Mouse (Mus musculus) CD4-positive, CD25-positive, alpha-beta regulatory T cell, adult 9 weeks (primary cell): ENCODE measurements around the gene Loxl3. TPM values are rescaled to one million over a fixed set of nuclear protein-coding genes. Genes with fewer than 3 reads are reported as not detected.

Experiments
- polyA plus RNA-seq: library from polyadenylated mRNA; unstranded; fragments of 100-300 nt; shearing (Covaris generic); gene quantifications from one replicate; pipeline ENCODE4 v1.2.1, GENCODE M21; 2017

The Loxl3 gene
- polyA plus RNA-seq = 0.16 TPM

DNA sequence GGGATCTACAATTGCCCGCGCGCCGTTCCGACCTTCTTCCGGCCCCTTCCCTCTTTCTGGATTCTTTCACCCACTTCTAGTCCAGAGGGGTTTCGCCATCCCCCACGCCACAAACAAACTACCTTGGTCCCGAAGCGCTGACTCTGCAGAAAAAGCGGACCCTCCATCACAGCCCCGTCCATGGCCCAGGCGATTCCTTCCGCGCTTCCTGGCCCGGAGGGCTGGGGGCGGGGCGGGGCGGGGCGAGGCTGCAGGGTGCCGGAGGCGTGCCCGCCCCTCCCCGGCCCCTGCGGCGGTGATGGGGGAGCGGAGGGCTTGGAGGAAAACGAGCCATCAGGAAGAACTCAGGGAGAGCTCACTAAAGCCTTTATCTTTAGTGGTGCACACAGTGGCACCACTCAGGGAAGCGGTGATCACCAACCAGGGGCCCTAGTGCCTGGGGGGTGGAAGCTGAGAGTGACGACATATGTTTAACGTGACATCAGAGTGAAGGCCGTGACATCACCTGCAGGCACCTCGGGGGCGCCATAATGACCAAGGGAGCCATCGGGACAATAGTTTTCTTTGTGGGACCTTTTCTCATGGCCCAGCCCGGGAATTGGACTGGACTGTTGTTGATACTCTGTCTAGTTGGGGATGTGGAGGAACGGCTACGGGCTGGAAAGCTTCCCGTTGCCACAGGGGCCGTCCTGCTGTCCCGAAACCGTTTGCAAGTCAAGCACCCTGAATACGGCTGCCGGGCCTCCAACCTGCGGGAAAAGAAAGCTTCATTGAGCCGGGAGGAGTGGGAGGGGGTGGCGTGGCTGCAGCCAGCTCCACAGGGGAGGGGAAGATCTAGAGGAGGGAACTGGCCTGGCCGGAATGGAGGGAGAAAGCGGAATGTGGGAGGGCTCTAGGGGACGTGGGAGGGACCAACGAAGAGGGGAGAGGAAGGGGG lies at the start of gene Loxl3, which contains the start of gene Dok1:
Loxl3 (plus strand) TSS at position 925 of the 937 bp plus-strand sequence.
Dok1 (minus strand) TSS at position 223 of the 937 bp plus-strand sequence.

DNA sequence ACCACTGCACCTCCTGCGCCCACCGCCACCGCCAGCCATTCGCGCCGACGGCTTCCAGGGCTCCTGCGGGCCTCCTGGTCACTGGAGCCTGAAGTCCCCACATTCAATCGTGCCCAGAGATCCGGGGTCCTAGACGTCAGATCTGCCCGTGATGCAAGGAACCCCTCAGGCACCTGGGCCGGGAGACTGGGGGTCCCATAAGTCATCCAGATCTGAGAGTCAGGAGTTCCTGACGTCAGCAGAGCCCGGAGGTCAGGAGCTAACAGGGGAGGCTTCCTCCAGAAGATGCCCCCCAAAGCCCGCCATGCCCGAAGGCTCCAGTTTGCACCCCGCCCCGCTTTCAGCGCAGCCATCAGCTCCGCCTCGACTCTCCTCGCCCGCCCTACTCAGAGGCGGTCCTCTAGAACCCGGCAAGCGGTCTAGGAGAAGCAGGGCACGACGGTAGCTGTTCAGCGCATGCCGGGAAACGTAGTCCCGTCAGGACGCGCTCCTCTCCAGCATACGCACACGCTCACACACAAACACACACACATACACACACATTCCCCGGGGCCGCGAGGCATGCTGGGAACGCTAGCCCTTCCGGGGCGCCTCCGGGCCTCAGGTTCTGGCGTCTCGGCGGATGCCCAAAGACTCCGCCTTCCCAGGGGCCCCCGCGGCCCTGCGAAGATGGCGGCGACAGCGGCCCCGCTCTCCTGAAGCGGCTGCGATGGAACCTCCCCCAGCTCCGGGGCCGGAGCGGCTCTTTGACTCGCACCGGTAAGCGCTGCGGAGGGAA lies 20.3 kb downstream of the Loxl3 start, which contains the start of gene Aup1:
Aup1 (plus strand) TSS at position 448 of the 778 bp plus-strand sequence.

DNA sequence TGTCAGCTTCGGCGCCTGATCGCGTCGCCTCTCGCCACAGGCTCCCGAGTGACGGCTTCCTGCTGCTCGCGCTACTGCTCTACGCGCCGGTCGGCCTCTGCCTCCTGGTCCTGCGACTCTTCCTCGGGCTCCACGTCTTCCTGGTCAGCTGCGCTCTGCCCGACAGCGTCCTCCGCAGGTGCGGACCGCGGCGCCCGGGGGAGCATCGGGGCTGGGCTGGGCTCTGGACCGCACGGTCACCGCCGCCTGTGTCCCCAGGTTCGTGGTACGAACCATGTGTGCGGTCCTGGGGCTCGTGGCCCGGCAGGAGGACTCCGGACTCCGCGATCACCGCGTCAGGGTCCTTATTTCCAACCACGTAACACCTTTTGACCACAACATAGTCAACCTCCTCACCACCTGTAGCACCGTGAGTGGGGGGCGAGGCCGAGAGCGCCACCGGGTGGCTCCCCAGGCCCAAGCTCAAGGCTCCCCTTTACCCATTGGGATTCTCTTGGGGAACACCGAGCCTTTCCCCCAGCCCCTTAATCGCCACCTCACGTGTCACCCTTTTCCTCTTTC lies 21.0 kb downstream of the Loxl3 start, which contains the start of gene Htra2:
Htra2 (minus strand) TSS at position 403 of the 561 bp plus-strand sequence.

DNA sequence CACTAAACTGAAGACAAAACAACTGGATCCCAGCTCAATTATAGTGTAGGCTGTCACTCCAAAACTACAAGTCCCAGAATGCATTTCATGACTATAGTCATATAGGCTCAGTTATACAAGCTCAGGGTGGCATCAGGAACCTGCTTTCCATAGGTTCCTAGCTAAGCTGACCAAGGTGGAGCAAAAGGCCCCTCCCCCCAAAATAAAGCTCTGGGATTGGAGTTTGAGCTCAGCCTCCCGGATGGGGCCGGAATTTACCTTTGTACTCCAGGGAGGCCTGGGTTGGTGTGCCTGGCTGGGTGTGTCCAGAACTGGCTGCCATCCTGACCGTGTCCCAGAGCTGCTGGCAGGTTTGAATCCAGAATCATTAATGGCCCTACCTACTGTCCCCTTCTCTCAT lies 23.8 kb downstream of the Loxl3 start, which contains the start of gene Dqx1:
Dqx1 (plus strand) TSS at position 55 of the 400 bp plus-strand sequence.

DNA sequence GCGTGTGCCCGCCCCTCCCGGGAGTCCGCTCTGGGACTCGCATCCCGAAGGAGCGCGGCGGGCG lies 36.1 kb downstream of the Loxl3 start, which contains the start of gene Tlx2:
Tlx2 (minus strand) TSS at position 47 of the 64 bp plus-strand sequence.

DNA sequence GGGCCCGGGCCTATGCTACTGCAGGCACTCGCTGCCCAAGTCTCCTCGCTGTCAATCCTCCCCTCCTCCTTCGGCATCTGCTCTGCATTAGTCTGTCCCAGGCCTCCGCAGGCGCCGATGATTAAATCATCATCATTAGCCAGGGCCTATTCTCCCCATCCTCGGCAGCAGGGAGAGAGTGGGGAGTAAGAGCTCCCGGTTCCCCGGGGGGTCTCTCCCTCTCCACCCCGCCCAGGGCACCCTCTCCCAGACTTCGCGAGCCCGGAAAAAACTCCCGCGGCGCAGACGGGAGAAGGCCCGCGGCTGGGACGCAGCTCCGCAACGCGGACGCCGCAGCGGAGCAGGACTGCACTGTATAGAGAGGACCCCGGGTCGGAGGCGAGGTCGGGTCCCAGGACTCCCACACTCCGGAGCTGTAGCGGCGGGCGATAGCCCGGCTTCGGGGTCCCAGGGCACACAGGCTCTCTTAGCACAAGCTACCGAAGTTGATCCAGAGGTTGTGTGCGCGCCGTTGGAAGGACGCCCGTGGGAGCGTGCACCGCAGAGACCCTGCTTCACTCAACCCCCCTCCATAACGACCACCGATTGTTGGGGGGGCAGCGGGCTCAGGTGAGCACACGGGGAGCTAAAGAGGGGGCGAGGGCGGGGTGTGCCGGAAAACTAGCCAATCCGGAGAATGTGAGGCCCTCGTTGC lies 43.8 kb downstream of the Loxl3 start, which contains the start of gene Pcgf1:
Pcgf1 (plus strand) TSS at position 240 of the 694 bp plus-strand sequence.

DNA sequence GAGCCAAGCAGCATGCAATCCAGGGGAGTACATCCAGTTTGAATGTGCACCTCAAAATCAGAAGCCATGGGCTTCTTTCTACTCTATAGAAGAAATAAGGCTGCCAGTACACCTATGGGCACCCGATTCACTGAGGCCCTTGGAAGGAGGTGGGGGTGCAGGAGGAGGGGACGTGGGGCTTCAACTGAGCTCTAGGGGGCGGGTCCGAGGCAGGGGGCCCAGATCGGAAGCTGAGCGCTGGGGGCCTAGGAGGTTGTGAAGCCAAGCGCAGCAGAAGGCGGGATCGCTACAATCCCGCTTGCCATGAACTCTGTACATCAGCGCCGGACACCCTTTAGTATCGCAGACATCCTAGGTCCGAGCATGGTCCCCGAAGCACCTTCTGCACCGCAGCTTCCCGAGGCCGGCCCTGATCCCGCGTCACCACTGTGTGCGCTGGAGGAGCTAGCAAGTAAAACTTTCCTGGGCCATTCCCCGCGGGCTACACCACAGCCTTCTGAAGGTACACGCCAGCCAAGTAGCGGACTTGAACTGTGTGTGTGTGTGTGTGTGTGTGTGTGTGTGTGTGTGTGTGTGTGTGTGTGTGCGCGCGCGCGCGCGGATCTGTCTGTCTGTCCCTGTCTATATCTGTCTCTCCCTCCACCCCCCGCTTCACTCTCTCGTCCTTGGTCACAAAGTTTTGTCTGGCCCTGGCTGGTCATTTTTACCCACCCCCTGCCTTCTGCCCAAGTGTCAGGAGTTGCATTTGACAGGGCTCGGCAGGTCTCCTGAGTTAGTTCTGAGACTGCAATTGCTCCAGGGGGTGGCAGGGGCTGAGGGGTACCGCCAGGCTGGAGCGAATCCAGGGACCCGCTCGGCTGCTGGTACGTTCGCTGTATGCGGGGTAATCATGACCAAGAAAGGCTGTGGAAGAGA lies 52.4 kb downstream of the Loxl3 start, which contains the start of gene Lbx2:
Lbx2 (plus strand) TSS at position 247 of the 915 bp plus-strand sequence.

DNA sequence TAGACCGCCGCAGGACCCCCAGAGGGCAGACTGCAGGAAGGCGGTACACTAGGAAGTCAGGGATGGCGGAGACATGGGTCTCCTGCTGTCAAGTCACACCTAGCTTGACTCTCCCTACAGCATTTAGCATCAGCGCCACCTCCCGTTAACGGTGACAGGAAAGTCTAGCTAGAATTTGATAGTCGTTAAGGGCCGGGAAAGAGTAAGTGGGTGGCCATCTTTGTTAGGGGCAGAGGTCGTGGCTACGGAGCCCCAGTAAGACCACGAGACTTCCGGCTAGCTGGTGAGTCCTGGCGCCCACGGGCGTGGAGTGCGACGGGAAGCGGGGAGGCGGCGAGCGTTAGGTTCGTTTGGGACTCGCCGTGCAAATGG lies 67.3 kb downstream of the Loxl3 start, which contains the start of the genes Ccdc142 and Gm42688:
Ccdc142 (plus strand) TSS at position 286 of the 372 bp plus-strand sequence.
Gm42688 (plus strand) TSS at position 302 of the 372 bp plus-strand sequence.

Other genes starting within 250 kb of the Loxl3 start
- 2.9 TPM for gene Sema4f, start 94.4 kb upstream of the Loxl3 start, polyA plus RNA-seq
- 2.2 TPM for gene M1ap, start 87.3 kb upstream of the Loxl3 start, polyA plus RNA-seq
- gene Dok1, start 702 bp upstream of the Loxl3 start, polyA plus RNA-seq = 51.6 TPM
- 371 TPM for gene Aup1, start 20.3 kb downstream of the Loxl3 start, polyA plus RNA-seq
- 70.9 TPM for gene Htra2, start 21.1 kb downstream of the Loxl3 start, polyA plus RNA-seq
- gene Dqx1, start 23.7 kb downstream of the Loxl3 start, polyA plus RNA-seq = 3.3 TPM
- gene Tlx2, start 36.1 kb downstream of the Loxl3 start, polyA plus RNA-seq = not detected
- gene Pcgf1, start 43.7 kb downstream of the Loxl3 start, polyA plus RNA-seq = 42.8 TPM
- gene Lbx2, start 52.2 kb downstream of the Loxl3 start, polyA plus RNA-seq = not detected
- gene Ccdc142, start 67.4 kb downstream of the Loxl3 start, polyA plus RNA-seq = 4.4 TPM
- 3.9 TPM for gene Gm42688, start 67.4 kb downstream of the Loxl3 start, polyA plus RNA-seq
- 65.3 TPM for gene Mrpl53, start 74.9 kb downstream of the Loxl3 start, polyA plus RNA-seq
- gene Mogs, start 81.3 kb downstream of the Loxl3 start, polyA plus RNA-seq = 4.5 TPM
- gene Wbp1, start 87.4 kb downstream of the Loxl3 start, polyA plus RNA-seq = 67.6 TPM
- 8.0 TPM for gene Ino80b, start 91.3 kb downstream of the Loxl3 start, polyA plus RNA-seq
- gene Rtkn, start 101.3 kb downstream of the Loxl3 start, polyA plus RNA-seq = 0.91 TPM
- 1.4 TPM for gene Wdr54, start 122.2 kb downstream of the Loxl3 start, polyA plus RNA-seq
- not detected for gene 1700003E16Rik, start 122.2 kb downstream of the Loxl3 start, polyA plus RNA-seq
- gene Dctn1, start 131.7 kb downstream of the Loxl3 start, polyA plus RNA-seq = 67.1 TPM
- 0.94 TPM for gene Slc4a5, start 185.7 kb downstream of the Loxl3 start, polyA plus RNA-seq